Mouse (Mus musculus): Measurements from ENCODE around the gene 1500009C09Rik. TPM values are rescaled to one million over a fixed set of nuclear protein-coding genes. Genes with fewer than 3 reads are reported as not detected.

1500009C09Rik gene
- polyA plus RNA-seq, 1 experiment: not detected

- no peak overlapping the region for H3ac ChIP-seq (ENCODE audit: control insufficient read depth, insufficient read length)
- peaks cover 23% of the 10 kb centered on the region for H3K27me3 ChIP-seq (ENCODE audit: control insufficient read depth, insufficient read depth, insufficient read length)
- no peak overlapping the region for H3K4me3 ChIP-seq
Measured at GRCm38 (mm10) chr15:82210801-82211200, 41.4 kb upstream of the 1500009C09Rik start.

GRCm38 (mm10) chr15:82211281-82211680 is 40.9 kb upstream of the 1500009C09Rik start:
- no peaks in the 10 kb centered on the region for H3K79me2 ChIP-seq (ENCODE audit: control insufficient read depth, insufficient read depth)
- H3K4me2 ChIP-seq (ENCODE audit: low read depth): no peak overlapping the region
- no peaks in the 10 kb centered on the region for H3K36me3 ChIP-seq (ENCODE audit: control insufficient read depth, insufficient read depth)
- TF ChIP-seq POLR2AphosphoS2 (IDR thresholded peaks at IDR 0.05; ENCODE audit: insufficient read length, low read depth): peak; percentile 54
- no peak for TF ChIP-seq SRF (IDR thresholded peaks at IDR 0.05; ENCODE audit: control insufficient read depth, insufficient read length, low read depth)
- H3ac ChIP-seq (ENCODE audit: control insufficient read depth, insufficient read length): no peak overlapping the region
- H3K27me3 ChIP-seq (ENCODE audit: control insufficient read depth, insufficient read depth, insufficient read length): peaks cover 23% of the 10 kb centered on the region
- H3K4me3 ChIP-seq: no peak overlapping the region

More at GRCm38 (mm10) chr15:82210801-82211200, 41.4 kb upstream of the 1500009C09Rik start:
- TF ChIP-seq USF1 (IDR thresholded peaks at IDR 0.05; ENCODE audit: low read depth) (no peak), REST (IDR thresholded peaks at IDR 0.05; ENCODE audit: insufficient read depth, insufficient read length) (no peak), MYOD1 (IDR thresholded peaks at IDR 0.05; ENCODE audit: control insufficient read depth in 1 of 3, insufficient read length in 2 of 3, low read depth in 2 of 3) (no peak), SRF (IDR thresholded peaks at IDR 0.05; ENCODE audit: control insufficient read depth, insufficient read length, low read depth) (no peak), MYOG (IDR thresholded peaks at IDR 0.05; ENCODE audit: control insufficient read depth in 1 of 3, insufficient read depth in 1 of 3, insufficient read length in 2 of 3, low read depth in 2 of 3) (no peak), CEBPB (IDR thresholded peaks at IDR 0.05; ENCODE audit: insufficient read depth, poor library complexity, severe bottlenecking) (no peak), TCF3 (IDR thresholded peaks at IDR 0.05; ENCODE audit: insufficient read length, low read depth) (no peak), POLR2AphosphoS2 (IDR thresholded peaks at IDR 0.05; ENCODE audit: insufficient read length, low read depth) (peak; percentile 41)
- Histone ChIP-seq H3K79me2 (ENCODE audit: control insufficient read depth, insufficient read depth) (no peaks in the 10 kb centered on the region), H3K36me3 (ENCODE audit: control insufficient read depth, insufficient read depth) (peaks cover under 1% of the 10 kb centered on the region), H3K4me2 (ENCODE audit: low read depth) (no peak overlapping the region)

- TF ChIP-seq POLR2AphosphoS2 (IDR thresholded peaks at IDR 0.05; ENCODE audit: insufficient read length, low read depth) (no peak), E2F4 (IDR thresholded peaks at IDR 0.05; ENCODE audit: insufficient read depth) (no peak), POLR2A (IDR thresholded peaks at IDR 0.05; ENCODE audit: insufficient read length, low read depth) (peak; percentile 27), MYOG (IDR thresholded peaks at IDR 0.05; ENCODE audit: control insufficient read depth in 1 of 3, insufficient read depth in 1 of 3, insufficient read length in 2 of 3, low read depth in 2 of 3) (no peak)
- Histone ChIP-seq H3ac (ENCODE audit: control insufficient read depth, insufficient read length) (no peak overlapping the region), H3K4me3 (no peak overlapping the region), H3K36me3 (ENCODE audit: control insufficient read depth, insufficient read depth) (no peaks in the 10 kb centered on the region), H3K27me3 (ENCODE audit: control insufficient read depth, insufficient read depth, insufficient read length) (peaks cover 23% of the 10 kb centered on the region), H3K79me2 (ENCODE audit: control insufficient read depth, insufficient read depth) (no peaks in the 10 kb centered on the region), H3K4me2 (ENCODE audit: low read depth) (no peak overlapping the region)
Measured at GRCm38 (mm10) chr15:82211911-82212751, 40.1 kb upstream of the 1500009C09Rik start.

GRCm38 (mm10) chr15:82212752-82213063 is 39.5 kb upstream of the 1500009C09Rik start, which contains the start of gene Shisa8:
Shisa8 (minus strand) TSS chr15:82212815.
- Histone ChIP-seq H3K4me3 (no peak within 1 kb of the TSS), H3K4me2 (ENCODE audit: low read depth) (no peak within 1 kb of the TSS), H3K27me3 (ENCODE audit: control insufficient read depth, insufficient read depth, insufficient read length) (peaks cover 23% of the 10 kb centered on the region), H3ac (ENCODE audit: control insufficient read depth, insufficient read length) (no peak within 1 kb of the TSS), H3K79me2 (ENCODE audit: control insufficient read depth, insufficient read depth) (no peaks in the 10 kb centered on the region), H3K36me3 (ENCODE audit: control insufficient read depth, insufficient read depth) (no peaks in the 10 kb centered on the region)
- TF ChIP-seq MYOG (IDR thresholded peaks at IDR 0.05; ENCODE audit: control insufficient read depth in 1 of 3, insufficient read depth in 1 of 3, insufficient read length in 2 of 3, low read depth in 2 of 3) (no peak), TCF3 (IDR thresholded peaks at IDR 0.05; ENCODE audit: insufficient read length, low read depth) (no peak), POLR2AphosphoS2 (IDR thresholded peaks at IDR 0.05; ENCODE audit: insufficient read length, low read depth) (no peak), POLR2A (IDR thresholded peaks at IDR 0.05; ENCODE audit: insufficient read length, low read depth) (no peak), MAX (IDR thresholded peaks at IDR 0.05; ENCODE audit: low read depth) (no peak), CEBPB (IDR thresholded peaks at IDR 0.05; ENCODE audit: insufficient read depth, poor library complexity, severe bottlenecking) (no peak), REST (IDR thresholded peaks at IDR 0.05; ENCODE audit: insufficient read depth, insufficient read length) (no peak), SRF (IDR thresholded peaks at IDR 0.05; ENCODE audit: control insufficient read depth, insufficient read length, low read depth) (no peak), USF1 (IDR thresholded peaks at IDR 0.05; ENCODE audit: low read depth) (no peak), E2F4 (IDR thresholded peaks at IDR 0.05; ENCODE audit: insufficient read depth) (no peak), TCF12 (IDR thresholded peaks at IDR 0.05; ENCODE audit: insufficient read depth, poor library complexity, severe bottlenecking) (no peak), MYOD1 (IDR thresholded peaks at IDR 0.05; ENCODE audit: control insufficient read depth in 1 of 3, insufficient read length in 2 of 3, low read depth in 2 of 3) (no peak)

GRCm38 (mm10) chr15:82213222-82213621 is 39.0 kb upstream of the 1500009C09Rik start:
- H3K27me3 ChIP-seq (ENCODE audit: control insufficient read depth, insufficient read depth, insufficient read length): peaks cover 23% of the 10 kb centered on the region

More at GRCm38 (mm10) chr15:82213222-82213621, 39.0 kb upstream of the 1500009C09Rik start:
- no peak overlapping the region for H3K4me3 ChIP-seq
- no peak overlapping the region for H3K4me2 ChIP-seq (ENCODE audit: low read depth)
- H3ac ChIP-seq (ENCODE audit: control insufficient read depth, insufficient read length): no peak overlapping the region
- TF ChIP-seq E2F4 (IDR thresholded peaks at IDR 0.05; ENCODE audit: insufficient read depth) (no peak), MYOD1 (IDR thresholded peaks at IDR 0.05; ENCODE audit: control insufficient read depth in 1 of 3, insufficient read length in 2 of 3, low read depth in 2 of 3) (no peak)
- no peaks in the 10 kb centered on the region for H3K79me2 ChIP-seq (ENCODE audit: control insufficient read depth, insufficient read depth)
- H3K36me3 ChIP-seq (ENCODE audit: control insufficient read depth, insufficient read depth): no peaks in the 10 kb centered on the region

Measured in myocyte (in vitro differentiated cells).